Mouse (Mus musculus) erythroblast, embryonic 14.5 days (primary cell): Measurements from ENCODE around the gene Canx.

Source experiments
- GATA1 ChIP-seq: IDR thresholded peaks from 2 replicates; pipeline ENCODE4 v1.6.1; 2012; ENCODE audit warnings: low read length, inconsistent platforms, mixed read lengths
- TAL1 ChIP-seq: IDR thresholded peaks from 3 replicates; pipeline ENCODE4 v1.6.1; 2012; ENCODE audit warnings: low read length, inconsistent platforms, mixed read lengths

DNA sequence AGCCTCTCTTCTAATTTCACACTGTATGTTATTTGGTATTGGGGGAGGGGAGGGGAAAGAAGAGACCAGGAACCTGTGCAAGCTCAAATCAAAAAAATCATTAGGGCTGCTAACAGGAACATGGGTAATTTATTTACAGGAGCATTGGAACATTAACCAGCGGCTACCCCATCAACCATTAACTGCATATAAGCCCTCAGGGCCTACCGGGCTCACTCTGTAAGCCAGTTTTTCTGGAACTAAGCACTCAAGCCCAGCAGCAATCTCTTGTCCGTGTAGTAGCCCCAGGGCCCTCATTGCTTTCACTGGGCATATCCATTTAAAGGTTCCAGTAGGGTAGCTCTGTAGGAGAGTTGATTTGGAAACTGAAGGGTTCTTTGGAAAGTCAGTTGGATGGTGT lies 29.4 kb upstream of the Canx start:
- TF ChIP-seq GATA1: no peak
- no peak for TF ChIP-seq TAL1
